Mouse (Mus musculus) kidney, postnatal 36 days (tissue): ENCODE results near the gene Fam110a.
A peak's percentile ranks its signal among the peaks of the same experiment; 100 is the strongest.

Experiments used
- DNase-seq, 2 experiments: peaks; one replicate each; pipeline ENCODE4 v3.0.0; 2021 to 2022; ENCODE audit warnings: mixed read lengths in 2 of 2

Gene Fam110a

DNA sequence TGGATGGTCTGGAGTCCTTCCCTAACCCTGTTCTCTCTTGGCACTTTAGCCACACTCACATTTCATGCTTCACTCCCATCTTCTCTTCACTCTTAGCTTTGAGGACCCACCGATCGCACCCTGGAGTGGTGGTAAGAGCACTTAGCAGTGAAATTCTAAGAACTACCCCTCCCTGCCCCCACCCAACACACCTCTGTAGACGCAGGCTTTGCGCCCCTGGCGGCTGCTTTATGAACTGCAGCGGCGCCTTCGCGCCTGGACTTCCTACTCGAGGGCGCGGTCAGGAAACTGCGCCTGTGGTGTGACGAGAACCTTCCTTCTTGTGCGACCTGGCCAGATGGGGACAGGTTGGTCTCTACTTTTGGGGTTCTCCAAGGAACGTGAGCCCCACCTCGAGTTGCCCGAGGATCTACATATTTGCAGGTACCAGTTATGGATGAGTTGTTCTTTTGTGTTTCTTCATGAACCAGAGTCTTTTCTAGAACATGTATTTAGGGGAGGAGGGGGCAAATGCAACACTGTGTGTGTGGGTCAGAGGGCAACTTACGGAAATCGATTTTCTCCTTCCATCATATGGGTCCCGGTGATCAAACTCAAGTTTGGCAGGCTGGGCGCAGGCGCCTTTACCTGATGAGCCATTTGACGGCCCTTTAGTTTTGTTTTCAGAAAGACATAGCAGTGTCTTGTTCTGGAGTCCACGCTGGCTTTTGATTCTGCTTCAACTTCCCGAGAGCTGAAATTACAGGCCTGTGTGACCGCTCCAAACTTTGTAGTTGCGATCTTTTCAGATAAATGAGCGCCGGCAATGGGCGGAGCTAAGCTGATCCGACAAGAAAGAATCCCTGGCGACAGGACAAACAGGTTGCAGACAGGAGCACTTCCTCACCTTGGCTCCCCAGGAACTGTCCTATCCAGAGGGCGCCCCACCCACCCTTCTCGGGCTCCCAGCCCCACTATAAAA lies 16.5 kb upstream of the Fam110a start, which contains the start of gene Slc52a3:
Slc52a3 (plus strand) TSS at position 283 of the 961 bp plus-strand sequence.
- peak; percentile 93 to 98 for DNase-seq

DNA sequence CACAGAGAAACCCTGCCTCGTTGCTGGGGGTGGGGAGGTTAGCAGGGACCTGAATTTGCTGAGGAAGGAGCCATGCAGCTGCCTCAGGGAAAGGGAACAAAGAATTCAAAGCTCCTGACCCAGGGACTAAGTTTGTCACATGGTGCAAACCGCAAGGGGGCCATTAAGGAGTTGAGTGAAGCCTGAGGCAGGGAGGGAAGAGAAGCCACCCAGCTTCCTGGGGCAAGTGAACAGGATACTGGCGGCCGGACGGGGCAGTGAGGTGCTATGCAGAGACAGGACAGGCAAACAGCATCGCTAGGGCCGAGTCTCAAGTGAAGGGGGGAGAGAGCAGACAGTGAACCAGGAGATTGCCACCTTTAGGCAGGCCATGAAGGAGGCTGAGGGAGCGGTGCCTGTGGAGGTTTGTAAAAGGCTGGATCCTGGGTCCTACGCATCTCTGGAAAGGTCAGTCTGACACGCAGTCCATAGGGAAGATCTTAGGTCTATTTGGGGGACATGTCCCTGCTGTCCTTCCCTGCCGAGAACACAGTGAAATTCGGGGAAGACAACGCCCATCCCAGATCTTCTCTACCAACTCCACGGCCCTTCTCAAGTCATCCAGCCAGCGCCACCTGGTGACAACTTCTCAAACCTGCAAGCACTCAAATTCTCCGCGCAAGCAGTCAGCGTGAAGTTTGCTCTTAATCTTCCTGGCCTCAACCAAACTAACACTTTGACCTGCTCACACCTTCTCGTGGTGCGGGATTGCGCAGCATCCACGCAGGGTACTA lies 14.5 kb upstream of the Fam110a start:
- peak; percentile 75 to 91 for DNase-seq

DNA sequence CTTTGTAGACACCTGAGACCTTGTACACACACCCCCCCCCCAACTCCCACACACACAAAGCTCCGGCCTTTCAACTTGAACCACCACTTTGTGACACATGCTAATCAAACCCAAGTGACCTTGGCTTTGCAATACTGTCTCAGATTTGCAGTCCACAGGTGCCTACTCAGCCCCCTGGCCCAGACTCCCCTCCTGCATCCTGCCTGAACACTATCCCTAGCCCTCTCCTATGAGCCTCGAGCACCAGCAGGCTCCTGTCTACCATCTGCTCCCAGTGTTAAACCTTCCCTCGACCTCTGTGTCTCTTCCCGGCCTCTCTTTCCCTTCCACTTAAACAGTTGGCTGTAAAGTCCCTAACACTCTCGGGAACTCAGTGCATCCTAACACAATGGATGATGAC lies 11.4 kb upstream of the Fam110a start:
- DNase-seq, result no peak

GRCm38 (mm10) chr2:151990985-151991394 lies 11.0 kb upstream of the Fam110a start:
- no peak for DNase-seq

GRCm38 (mm10) chr2:151988978-151989377 lies 9.0 kb upstream of the Fam110a start:
- no peak for DNase-seq

- no peak for DNase-seq
Measured at GRCm38 (mm10) chr2:151986958-151987357, 6.9 kb upstream of the Fam110a start.

DNA sequence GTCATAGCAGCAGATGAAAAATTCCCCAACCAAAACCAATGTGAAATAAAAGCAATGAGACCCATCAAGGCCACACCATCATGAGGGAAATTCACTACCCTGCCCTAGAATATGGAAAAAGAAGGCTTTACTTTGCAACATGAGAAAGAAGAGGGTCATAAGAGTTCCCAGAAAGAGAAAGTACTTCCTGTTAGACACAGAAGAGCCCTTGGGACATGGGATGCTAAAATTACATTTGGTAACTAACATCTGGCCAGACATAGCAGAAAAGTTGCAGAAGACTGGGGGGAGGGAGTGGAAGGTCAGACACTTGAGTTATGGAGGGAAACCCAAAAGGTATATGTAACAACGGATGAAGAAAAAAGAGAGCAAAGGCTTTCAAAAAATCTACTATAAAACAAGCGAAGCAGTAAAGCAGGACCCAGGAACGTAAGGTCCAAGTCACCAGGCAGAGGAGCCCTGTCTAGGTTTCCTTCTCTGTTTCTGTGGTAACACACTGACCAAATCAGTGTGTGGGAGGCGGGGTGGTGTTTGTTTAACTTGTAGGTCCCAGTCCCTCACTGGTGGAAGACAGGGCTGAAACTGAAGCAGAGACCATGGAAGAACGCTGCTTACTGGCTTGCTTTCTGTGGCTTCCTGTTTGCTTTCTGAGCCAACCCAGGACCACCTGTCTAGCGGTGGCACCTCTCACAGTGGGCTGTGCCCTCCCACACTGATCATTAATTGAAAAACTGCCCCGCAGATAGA lies 5.6 kb upstream of the Fam110a start:
- DNase-seq, result no peak

- no peak for DNase-seq
Measured at GRCm38 (mm10) chr2:151984019-151984418, 4.0 kb upstream of the Fam110a start.

DNA sequence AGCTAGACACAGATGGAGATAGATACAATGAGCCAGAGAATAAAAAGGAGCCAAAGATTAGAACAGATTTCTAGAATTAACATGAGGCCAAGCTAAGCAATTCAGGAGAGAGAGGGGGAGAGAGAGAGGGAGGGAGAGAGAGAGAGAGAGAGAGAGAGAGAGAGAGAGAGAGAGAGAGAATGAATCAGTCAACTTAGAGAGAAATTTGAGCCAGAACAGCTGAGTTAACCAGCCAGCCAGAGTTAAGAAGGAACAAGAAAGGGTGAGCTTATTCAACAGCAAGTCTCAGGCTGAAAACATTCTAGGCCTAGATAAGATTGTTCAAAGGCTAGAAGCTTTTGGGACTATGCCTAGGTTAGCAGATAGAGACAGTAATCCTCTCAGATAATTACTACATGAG lies 2.5 kb upstream of the Fam110a start:
- no peak for DNase-seq

- DNase-seq, result no peak
Measured at GRCm38 (mm10) chr2:151981268-151981667, 1.2 kb upstream of the Fam110a start.

DNA sequence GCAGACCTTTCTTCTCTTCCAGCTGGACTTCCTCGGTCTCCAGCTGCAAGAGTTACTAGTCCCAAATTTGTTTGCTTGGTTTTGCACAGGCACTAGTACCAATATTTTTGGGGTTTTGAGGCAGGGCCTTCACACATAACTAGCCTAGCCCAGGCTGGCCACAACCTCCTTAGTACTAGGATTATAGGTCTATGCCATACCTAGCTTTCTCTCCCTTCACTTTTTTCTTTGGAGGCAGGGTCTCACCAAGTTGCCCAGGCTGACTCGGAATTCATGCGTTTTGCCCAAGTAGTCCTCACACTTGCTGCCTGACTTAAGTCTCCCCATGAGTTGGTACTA lies 305 bp upstream of the Fam110a start:
- DNase-seq, result no peak

GRCm38 (mm10) chr2:151978494-151978893 lies 1.5 kb downstream of the Fam110a start:
- DNase-seq, result peak; percentile 56 to 66

GRCm38 (mm10) chr2:151977689-151978440 lies 2.2 kb downstream of the Fam110a start:
- DNase-seq, result peak in 1 of 2 experiments; percentile 44

DNA sequence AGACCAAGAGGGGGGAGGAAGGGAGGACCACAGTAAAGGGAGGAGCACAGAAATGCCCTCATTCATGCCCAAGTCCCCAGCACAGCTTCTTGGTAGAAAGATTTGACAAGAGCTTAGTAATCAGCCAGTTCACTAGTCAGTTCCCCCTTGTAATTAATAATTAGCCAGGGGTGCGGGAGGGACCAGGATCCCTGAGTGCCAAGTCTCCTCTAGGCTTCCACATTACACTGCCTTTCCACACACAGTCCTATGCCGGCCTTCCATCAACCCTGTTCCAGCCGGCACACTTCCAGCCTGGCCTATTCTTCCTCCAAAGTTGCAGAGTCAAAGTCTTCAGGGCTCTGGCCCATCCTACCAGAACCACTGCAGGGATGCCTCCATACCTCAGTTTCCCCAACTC lies 4.0 kb downstream of the Fam110a start:
- DNase-seq, result peak; percentile 73 to 91

DNA sequence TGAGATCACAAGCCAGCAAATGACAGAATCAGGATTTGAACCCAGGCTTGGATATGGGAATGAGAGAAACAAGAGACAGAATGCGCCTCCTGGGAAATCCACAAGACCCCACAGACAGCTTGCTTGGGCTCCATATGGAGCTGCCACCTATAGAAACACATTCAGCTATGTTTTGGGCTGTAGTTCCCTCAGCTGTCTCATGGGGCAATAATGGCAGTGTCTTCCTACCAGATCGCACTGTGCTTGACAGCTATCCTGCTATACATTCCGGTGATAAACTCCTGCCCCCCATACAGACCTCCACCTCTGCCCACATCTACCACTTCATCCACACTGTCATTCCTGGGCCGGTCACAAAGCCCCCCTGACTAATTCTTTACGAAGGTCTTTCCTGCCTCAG lies 4.7 kb downstream of the Fam110a start:
- no peak for DNase-seq

DNA sequence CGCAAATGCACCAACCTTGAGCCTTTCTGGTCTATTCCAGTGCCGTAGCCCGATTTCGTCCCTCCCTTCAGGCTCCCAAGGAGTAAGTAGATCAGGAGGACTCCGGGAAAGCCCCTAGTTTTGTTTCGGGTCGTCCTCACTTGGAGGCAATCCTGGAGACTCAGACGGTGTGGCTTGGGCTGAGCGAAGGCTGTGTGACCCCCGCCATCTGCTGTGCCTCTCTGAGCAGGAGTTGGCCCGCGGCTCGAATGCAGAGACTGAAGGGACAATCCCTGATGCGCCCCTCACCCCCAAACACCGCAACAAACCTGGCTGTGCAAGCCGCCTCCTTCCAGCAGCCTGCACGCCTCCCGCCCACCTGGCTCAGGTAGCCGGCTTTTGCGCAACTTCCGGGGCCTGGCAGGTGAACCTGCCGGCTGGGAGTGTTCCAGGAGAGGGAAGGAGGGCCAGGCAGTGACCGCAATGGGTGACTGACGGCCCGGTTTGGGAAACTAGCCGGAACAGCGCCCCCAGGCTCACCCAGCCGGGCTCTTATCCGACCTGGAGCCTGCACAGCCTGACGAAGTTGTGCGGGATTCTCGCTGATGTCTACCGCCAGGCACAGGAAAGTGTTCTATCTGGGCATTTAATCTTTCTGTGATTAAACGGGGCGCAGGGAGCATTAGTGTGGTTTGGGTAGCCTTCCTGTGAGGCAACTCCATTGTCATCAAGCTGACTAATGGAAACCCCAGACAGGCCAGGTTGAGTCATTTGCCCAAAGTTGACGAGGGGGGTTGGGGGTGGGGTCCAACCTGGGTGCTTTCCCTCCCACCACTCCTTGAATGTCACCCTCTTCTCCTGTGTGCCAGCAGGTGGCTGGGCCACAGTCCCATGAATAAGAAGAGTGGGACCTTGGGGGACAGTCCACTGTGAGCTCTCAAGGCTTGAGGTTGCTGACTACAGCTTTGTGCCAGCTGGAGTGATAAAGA lies 6.1 kb downstream of the Fam110a start:
- DNase-seq, result peak; percentile 85 to 87

GRCm38 (mm10) chr2:151972880-151973594 lies 7.0 kb downstream of the Fam110a start:
- DNase-seq, result no peak

DNA sequence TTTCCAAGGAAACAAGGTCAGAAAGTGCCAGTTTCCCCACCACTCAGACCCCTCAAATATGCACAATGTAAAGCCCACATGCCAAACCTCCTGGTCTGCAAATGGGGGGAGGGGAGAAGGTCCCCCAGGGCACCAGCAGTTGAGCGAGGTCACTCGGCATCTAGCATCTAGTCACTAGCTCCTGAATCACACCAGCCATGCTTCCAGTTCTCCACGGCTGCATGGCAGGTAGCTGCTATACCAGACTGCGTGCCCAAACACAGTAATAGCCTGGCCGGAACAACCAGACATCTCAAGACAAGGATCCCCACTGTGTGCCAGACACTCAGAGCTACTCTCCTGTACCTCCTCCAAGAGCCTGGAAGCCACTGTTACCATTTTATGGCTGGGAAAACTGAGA lies 8.3 kb downstream of the Fam110a start:
- DNase-seq, result no peak

DNA sequence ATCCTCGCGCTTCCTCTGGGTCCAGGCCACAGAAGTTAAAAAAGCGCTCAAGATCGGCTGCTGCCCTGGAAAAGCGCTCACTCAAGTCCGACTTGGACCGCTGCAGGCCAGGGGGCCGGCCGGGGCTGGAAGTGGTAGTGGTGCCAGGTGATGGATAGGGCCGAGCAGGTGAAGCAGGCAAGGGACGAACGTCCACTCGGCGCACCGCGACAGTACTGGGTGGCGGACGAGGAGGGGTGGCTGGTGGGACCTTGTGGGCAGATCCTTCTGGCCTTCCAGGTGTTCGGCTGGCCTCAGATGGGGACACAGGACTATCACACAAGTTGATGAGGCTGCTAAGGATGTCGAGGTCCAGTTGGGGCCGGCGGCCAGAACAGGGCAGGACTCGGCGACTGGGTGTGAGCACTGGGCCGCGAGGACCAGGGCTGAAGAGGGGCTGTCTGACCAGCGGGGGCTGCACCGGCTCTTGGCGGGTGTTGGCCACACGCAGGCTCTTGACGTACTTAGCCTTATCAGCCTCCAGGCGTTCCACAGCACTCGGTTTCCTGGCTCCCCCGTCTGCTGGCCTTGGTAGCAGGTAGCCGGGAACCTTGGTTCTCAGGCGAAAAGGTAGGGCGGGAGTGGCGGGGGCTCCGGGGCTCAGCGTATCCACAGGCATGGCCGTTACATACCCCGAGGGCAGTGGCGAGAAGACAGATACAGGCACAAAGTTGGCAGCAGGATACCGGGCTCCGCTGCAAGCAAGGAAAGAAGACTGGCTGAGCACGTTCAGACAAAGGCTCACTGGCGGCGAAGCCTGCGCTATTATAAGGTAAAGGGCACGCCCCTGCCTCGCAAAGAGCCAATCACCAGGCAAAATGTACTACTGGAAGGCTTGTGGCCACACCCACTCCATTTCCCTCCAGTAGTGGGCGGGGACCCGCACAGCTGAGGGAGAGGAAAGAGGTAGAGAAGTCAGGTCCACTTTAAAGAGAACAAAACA lies 9.5 kb downstream of the Fam110a start:
- peak; percentile 87 to 90 for DNase-seq
